Mouse (Mus musculus): ENCODE measurements around the gene Man1a. TPM values are rescaled to one million over a fixed set of nuclear protein-coding genes. Genes with fewer than 3 reads are reported as not detected.

The Man1a gene
- total RNA-seq, 1 experiment from 2014 or later, result 280 TPM

DNA sequence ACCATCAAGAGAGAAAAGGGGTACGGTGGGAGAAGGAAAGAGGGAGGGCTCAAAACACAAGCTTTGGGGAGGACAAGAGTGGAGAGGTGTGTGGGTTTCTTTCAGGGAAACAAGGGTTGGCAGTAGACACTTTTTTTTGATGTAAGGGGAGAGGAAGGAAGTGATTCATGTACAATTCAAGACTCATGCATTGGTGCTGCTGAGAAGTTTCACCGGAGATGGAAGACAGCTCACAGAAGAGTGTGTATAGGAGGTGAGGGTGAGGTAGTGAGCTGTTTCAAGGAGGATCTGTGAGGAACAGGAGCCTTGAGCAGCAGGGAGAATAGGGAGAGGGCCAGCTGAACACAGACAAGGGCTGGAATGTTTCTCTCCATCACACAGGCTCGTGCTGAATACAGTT is 116.7 kb downstream of the Man1a start:
- no peak for ATAC-seq (ENCODE audit: extremely low read depth, insufficient number of reproducible peaks, low FRiP score, poor library complexity, severe bottlenecking)

DNA sequence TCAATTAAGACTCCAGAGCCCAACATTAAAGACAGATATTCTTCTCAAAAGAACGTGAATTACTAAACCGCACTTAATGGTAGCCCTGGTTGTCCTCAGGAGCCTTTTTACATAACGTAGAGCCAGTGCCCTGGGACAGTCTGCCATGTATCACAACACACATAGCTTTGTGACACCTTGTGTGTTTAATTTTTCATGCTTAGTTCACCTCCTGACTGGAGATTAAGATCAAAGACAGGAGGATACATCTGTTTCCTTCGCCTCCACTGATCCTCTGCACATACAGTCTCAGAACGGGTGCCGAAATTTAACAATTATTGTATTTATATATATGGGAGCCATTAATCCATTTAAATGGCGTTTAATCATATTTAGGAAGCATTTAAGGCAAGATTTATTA is 134.8 kb downstream of the Man1a start:
- no peak for ATAC-seq (ENCODE audit: extremely low read depth, insufficient number of reproducible peaks, low FRiP score, poor library complexity, severe bottlenecking)

DNA sequence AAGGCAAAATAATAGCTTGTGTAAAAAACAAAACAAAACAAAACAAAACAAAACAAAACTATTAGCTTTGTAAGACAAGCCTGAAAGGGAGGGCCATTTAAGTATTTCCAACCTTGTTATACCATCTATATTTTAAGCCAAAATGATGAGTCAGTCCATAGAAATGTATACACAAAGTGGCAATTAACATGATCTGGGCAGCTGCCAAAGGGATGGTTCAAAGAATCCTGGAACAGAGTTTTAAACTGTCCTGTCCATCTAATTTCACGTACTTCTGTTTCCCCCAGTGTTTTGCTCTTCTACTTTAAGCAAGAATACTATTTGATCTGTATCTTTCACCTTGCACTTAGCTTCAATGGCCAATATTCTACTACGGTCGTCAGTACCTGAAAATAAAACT is 138.2 kb downstream of the Man1a start:
- ATAC-seq (ENCODE audit: extremely low read depth, insufficient number of reproducible peaks, low FRiP score, poor library complexity, severe bottlenecking), result no peak

DNA sequence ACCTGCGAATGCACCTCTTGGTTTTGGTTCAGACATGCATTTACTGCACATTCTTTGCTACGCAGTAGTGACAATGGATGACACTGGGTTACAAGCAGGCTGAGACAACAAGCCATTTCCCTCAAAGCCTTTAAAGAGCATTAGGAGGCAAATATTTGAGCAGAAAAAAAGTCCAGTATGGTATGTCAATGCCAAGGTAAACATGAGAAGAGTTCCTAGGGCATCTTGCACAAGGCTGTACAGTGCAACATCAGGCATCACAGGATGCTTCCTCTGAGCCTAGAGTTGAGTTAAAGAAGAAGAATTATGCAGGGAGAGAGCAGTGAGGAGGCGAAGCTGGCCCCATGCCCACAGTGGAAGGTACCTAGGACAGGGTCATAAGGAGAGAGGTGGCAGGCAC is 140.3 kb downstream of the Man1a start:
- ATAC-seq (ENCODE audit: extremely low read depth, insufficient number of reproducible peaks, low FRiP score, poor library complexity, severe bottlenecking), result no peak

DNA sequence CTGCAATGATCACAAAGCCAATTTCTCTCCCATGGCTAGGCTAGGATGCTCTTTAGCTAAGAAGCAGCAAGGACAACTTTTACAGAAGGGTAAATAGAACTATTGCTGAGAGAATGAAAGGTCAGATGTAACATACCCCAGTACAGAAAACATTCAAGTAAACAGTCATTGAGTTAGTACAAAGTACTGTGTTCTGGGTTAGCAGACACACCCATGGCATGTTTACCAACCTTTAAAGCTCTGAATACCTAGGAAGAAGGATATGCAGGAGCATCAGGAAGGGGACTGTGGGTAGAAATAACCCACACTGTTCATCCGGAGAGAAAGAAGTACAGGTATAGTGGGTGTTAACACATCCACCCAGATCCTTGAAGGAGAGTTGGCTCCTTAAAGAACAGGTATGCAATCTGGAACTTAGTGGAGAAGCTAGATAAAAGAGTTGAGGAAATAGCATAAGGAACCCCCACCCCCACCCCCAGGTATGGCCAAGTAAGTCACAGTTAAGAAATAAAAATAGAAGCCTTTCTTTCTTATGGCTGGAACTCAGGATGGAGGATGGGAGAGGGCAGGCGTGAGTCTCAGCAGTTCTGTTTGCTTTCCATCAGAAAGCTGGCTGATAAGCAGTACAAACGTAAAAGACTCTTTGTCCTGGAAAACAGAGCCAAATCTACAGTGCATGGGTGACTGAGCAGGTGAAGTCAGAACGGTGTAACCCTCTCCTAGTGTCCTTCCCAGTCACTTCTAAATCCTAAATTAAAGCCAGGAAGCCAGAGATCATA is 146.5 kb downstream of the Man1a start:
- no peak for ATAC-seq (ENCODE audit: extremely low read depth, insufficient number of reproducible peaks, low FRiP score, poor library complexity, severe bottlenecking)

DNA sequence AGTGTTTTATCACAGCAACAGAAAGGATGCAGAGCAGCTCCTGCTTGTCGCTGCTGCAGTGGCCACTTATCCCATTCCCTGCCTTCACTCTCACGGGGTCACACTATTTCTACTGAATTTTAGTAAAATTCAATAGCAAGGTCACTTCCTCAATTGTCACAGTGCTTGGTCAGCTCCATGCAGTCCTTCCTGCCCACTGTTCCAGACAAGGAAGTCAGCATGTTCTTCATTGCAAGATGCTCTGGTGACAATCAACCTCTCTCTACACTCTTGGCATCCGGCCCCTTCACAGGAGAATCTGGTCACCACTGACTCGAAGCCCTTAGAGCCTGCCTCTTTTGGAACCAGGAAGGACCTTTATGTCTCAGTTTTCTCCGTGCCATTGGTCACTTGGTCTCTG is 148.5 kb downstream of the Man1a start:
- 0 out of 2 replicates have a peak, but pooled peaks have one; percentile 23 for ATAC-seq (ENCODE audit: extremely low read depth, insufficient number of reproducible peaks, low FRiP score, poor library complexity, severe bottlenecking)

DNA sequence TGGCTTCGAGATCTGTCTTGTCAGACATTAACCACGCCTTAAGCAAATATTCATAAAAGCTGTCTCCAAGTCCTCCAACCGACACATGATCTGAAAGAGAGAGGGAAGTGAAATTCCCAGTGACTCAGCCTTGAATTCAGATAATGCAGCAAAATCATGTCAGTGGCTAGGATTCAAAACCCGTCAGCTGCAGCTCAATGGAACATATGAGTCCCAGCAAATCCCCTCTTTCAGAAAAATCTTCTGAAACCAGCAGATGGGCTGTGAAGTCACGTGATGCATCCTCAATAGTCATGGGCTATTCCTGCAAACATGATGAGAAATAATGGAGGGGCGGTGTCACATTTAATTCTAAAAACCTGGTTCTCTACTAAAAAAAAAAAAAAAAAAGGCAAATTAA is 151.0 kb downstream of the Man1a start:
- ATAC-seq (ENCODE audit: extremely low read depth, insufficient number of reproducible peaks, low FRiP score, poor library complexity, severe bottlenecking), result no peak

DNA sequence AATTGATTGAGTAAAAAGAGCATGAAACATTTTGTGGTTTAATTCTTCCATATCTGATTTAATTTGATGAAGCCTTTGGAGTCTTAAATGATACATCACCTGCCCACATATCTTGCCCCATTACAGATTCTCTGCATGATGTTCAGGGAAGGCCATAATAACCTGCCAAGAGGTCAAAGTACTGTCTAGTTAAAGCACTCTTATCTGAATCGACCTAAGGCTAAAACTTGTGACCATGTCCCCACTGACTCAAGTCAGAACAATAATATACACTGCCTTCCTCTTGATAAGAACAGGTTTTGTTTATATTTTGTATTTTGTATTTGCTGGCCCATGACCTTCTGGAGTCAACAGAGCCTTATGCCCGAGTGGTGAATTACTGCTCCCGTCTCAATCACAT is 154.2 kb downstream of the Man1a start:
- no peak for ATAC-seq (ENCODE audit: extremely low read depth, insufficient number of reproducible peaks, low FRiP score, poor library complexity, severe bottlenecking)

DNA sequence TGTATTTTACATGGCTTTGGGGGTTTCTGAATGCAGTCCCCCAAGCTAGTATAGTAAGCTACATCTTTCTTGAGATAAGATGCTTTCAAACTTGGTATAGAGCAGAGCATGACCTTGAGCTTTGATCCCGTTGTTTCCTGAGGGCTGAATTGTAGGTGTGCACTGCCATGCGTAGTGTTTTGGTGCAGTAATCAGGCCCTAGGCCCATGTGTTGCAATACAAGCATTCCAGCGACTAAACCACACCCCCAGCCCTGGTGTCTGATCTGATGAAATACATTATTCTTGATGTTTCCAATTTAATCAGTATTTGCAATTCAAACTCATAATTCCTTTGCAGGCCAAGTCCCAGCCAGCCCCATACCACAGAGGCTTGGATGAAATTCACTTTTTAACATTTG is 158.9 kb downstream of the Man1a start:
- ATAC-seq (ENCODE audit: extremely low read depth, insufficient number of reproducible peaks, low FRiP score, poor library complexity, severe bottlenecking), result no peak

DNA sequence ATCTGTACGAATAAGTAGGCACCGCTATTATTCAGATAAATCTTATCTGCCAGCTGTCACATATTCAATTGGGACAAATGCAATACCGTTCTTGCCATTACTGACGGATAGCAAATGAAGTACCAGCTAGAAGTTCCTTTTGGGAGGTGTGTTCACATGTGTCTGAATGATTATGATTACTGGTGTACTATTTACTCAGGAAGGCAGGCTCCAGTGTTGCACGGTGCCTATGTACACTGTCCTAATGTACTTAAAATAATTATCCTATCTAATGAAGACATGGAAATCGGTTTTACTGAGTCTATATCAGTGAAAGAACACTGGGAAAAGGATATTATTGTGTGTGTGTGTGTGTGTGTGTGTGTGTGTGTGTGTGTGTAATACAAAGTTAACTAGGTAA is 160.7 kb downstream of the Man1a start:
- no peak for ATAC-seq (ENCODE audit: extremely low read depth, insufficient number of reproducible peaks, low FRiP score, poor library complexity, severe bottlenecking)

DNA sequence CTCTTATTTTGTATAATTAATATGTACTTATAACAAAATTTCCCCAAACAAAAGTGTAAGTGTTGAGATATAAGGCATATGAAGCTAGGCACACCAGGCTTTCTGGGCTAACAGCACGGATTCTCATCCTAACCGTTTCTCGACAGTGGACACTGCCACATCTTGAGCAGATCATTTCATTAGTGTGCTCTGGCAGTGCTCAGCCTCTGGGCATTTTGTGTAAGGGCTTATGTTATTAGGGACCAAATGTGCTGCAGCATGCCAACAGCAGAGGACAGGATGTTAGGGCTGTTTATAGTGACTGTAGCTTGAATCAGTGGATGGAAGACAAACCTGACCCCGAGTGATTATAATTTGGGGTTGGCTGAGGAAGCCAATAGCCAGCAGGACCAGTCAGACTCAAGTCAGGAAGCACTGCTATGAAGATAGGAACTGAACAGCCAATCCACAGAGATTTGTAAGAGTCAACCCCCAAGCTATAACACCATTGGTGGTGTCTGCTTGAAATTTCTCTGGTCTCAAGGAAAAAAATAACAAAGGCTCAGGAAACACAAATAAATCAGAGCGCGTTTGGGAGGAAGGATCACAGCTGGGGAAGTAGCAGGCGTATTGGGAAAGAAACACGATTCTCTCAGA is 161.3 kb downstream of the Man1a start:
- ATAC-seq (ENCODE audit: extremely low read depth, insufficient number of reproducible peaks, low FRiP score, poor library complexity, severe bottlenecking), result no peak

DNA sequence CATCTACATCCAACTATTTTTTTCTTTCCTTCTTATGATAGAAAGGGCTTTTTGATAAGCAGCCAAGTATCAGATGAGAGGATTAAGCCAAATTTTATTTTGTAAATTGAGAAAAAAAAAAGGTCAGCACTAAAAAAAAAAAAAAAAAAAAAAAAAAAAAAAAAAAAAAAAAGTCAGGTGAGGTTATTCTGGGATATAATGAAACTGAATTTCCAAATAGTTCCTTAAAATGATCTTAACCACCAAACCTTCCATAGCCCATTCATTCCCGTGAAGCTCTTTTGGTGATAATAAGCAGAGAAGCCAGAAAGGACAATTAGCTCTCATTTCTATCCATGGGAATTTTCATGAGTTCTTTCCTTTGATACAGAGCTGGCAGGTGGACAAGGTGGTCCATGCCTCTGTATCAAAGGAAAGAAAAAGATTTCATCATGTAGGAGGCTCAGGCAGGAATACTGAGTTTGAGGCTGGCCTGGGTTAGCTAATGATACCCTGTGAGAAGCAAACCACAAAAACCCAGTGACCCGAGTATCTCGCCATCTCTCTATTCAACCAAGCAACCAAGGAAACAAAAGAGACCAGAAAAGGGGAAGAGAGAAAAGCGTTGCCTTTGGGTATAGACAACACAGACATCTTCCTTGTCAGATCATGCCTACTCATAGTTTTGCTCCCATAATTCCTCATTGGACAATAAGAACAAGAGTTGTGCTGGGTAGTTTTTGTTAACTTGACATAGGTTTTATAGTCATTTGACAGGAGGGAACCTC is 162.7 kb downstream of the Man1a start:
- peak; percentile 61; the same call in 1 of the 2 replicates for ATAC-seq (ENCODE audit: extremely low read depth, insufficient number of reproducible peaks, low FRiP score, poor library complexity, severe bottlenecking)

DNA sequence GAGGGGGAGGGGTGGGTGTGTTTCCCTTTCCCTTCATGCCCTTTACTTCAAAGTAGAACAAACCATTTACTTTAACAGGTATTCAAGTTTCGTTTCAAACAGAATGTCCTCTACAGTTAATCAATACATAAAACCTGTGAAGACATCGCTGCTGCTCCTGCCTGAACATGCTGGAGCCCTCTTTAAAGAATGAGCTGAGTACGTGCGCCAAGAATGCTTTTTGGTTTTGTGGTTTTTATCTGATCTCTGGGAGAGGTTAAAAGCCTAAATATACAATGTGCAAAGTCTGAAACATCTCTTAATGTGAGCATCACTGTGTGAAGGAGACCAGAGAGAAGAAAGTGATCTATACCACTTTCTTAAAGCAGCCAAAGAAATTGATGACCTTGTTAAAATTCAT is 186.9 kb downstream of the Man1a start:
- ATAC-seq (ENCODE audit: extremely low read depth, insufficient number of reproducible peaks, low FRiP score, poor library complexity, severe bottlenecking), result no peak

DNA sequence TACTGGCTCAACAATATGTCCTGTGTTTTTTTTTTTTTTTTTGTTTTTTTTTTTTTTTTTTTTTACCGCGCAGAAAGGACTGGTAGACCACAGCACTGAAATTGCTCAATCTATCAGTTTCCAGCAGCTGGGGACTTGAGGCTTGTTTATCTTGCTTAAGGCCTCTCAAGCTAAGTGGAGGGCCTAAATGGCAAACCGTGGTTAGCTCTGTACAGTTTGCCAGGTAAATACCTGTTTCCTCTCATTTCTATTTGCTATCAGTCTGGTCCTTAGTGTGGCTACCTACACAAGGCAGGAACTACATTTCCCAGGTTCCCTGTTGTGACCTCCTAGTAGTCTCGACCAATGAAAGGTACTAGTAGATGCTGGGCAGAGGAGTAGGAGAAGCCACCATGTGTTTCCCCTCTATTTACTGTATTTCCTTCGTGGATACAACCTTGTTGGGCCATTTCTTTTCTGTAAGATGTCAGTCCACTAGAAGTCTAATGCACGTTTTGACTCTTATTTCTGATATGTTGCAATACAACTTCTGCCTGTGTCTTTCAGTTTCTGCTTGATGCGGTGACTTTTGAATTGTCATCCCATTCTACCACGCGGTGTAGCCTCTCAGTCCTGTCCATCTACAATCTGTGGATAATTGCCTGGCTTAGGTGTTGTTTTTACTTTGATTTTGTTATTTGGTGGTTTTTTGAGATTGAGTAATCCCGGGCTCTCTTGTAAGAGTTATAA is 187.9 kb downstream of the Man1a start:
- no peak for ATAC-seq (ENCODE audit: extremely low read depth, insufficient number of reproducible peaks, low FRiP score, poor library complexity, severe bottlenecking)

DNA sequence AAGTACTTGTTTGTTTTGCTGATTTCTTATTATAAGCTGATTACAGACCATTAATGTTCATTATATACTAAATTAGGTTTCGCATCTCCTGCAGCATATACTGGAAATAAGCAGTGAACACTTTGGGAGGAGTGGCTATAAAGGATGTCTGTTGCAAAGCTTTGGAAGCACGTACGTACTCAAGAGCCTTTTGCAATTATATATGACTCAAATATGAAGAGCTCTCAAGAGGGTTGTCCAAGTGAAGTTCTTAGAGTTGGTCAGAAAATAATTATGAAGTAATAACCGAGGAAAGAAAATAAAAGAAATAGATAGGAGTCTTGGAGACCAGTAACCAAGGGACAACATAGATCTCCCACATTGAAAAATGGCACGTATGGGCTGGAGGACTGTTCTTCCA is 189.9 kb downstream of the Man1a start:
- ATAC-seq (ENCODE audit: extremely low read depth, insufficient number of reproducible peaks, low FRiP score, poor library complexity, severe bottlenecking), result no peak

DNA sequence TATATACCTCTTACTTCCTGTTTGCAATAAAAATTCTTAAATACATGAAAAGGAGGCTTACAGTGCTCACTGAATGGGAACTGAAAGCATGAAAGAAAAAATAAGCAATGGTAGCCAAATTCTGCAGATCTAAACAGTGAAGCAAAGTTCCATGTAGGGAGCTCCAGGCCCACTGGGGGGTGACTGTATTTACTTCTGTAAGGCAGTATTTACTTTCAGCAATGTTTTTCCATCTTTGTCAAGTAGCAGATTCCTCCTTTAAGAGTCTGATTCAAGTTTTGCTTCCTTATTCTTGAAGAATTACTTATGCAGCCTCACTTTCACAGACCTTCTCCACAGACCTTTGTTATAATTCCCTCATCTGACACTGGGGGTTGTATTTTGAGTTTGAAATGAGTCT is 195.1 kb downstream of the Man1a start:
- no peak for ATAC-seq (ENCODE audit: extremely low read depth, insufficient number of reproducible peaks, low FRiP score, poor library complexity, severe bottlenecking)

DNA sequence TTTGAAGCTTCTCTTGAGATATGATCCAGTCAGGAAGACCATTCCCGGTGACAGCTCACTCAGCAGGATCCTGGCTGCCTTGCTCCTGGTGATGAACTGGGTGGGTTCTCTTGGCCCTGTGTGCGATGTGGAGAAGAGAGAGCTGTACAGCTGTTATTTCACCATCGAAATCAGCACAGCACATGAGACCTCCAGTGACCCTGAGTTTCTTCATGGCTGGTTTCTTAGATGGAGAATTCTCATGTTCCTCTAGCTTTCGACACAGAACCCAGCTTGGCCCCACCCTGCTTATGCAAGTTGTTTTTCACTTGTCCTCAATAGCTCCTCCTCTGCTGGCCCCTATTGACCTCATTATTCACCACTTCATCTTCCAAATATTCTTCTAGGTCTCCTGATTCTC is 200.5 kb downstream of the Man1a start:
- ATAC-seq (ENCODE audit: extremely low read depth, insufficient number of reproducible peaks, low FRiP score, poor library complexity, severe bottlenecking), result no peak

DNA sequence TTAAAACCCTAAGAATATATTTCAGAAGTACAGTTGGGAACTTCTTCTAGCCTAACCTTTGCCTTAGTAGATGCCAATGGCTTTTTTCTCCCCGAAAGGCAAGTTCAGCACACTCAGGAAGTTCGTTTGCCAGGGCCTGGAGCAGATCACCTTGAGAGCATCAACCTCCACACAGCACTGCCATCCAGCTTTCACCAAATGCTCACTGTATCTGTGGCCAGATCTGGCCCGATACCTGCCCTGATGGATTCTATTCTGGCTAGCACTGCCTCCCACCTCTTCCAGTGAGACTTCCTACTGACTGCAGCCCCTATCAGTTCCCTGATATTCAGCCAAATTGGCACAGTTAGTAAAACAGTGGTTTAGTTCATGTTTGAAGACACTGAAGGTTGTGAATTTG is 202.2 kb downstream of the Man1a start:
- no peak for ATAC-seq (ENCODE audit: extremely low read depth, insufficient number of reproducible peaks, low FRiP score, poor library complexity, severe bottlenecking)

Measured in neutrophil, adult 5-6 weeks (primary cell).